Mouse (Mus musculus) cortical plate, adult 2 months (tissue): ENCODE results near the gene Tmem108. TPM values are rescaled to one million over a fixed set of nuclear protein-coding genes. Genes with fewer than 3 reads are reported as not detected.

Experiments used
- H3K27ac ChIP-seq: fragments of 200-500 bp; 2 replicates; pipeline ENCODE4 v1.5.1; 2012; ENCODE audit warnings: low read length, control low read depth, inconsistent platforms; ENCODE audit not compliant: insufficient read depth
- H3K4me1 ChIP-seq: fragments of 200-500 bp; 2 replicates; pipeline ENCODE4 v1.6.1; 2011; ENCODE audit warnings: low read length; ENCODE audit not compliant: control insufficient read depth, insufficient read depth
- H3K4me3 ChIP-seq: fragments of 200-500 bp; 2 replicates; pipeline ENCODE4 v1.5.1; 2011; ENCODE audit warnings: mild to moderate bottlenecking, low read length, control low read depth; ENCODE audit not compliant: insufficient read depth
- CTCF ChIP-seq: fragments of 200-500 bp; IDR thresholded peaks from 2 replicates; pipeline ENCODE4 v1.5.1; 2011; ENCODE audit warnings: mild to moderate bottlenecking, control low read depth, low read length; ENCODE audit not compliant: insufficient read depth; ENCODE audit errors: extremely low read depth
- POLR2A ChIP-seq: fragments of 200-500 bp; IDR thresholded peaks from 2 replicates; pipeline ENCODE4 v1.6.1; 2011; ENCODE audit warnings: mild to moderate bottlenecking, low read length, control low read depth; ENCODE audit not compliant: insufficient read depth; ENCODE audit errors: extremely low read depth
- polyA plus RNA-seq: library from polyadenylated mRNA; depleted of rRNA; stranded (reverse); fragments of >200 nt; gene quantifications from 2 replicates; pipeline ENCODE4 v1.2.3, GENCODE M21; 2012

Gene Tmem108
- polyA plus RNA-seq, 1 experiment, result 21.4 TPM

GRCm38 (mm10) chr9:103465711-103466220, 295.9 kb downstream of the Tmem108 start:
- no peak overlapping the region for H3K4me3 ChIP-seq
- no peak overlapping the region; the same call in 1 of the 2 replicates for H3K27ac ChIP-seq
- no peak for TF ChIP-seq CTCF
- TF ChIP-seq POLR2A, result no peak
- H3K4me1 ChIP-seq, result no peaks in the 10 kb centered on the region

DNA sequence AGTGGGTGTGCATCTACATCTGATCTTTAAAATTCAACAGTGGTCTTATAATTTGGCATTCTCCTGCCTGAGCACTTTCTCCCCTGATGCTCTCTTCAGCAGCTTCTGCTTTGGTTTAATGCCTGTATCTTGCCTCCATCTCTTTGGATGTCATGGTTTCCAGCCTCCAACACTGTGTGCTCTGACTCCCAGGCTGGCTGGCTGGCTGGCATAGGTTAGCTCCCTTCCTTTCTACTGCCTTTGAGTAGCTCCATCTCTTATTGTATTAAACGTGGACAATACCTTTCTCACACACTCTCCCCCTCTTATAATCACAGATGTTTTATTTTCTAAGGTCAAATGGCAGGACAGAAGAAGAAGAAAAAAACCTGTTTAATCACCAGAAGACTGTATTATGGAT, 296.3 kb downstream of the Tmem108 start:
- Histone ChIP-seq H3K4me1 (no peaks in the 10 kb centered on the region), H3K27ac (no peak overlapping the region), H3K4me3 (no peak overlapping the region)
- TF ChIP-seq POLR2A, result no peak
- TF ChIP-seq CTCF, result no peak

GRCm38 (mm10) chr9:103463833-103464232, 297.8 kb downstream of the Tmem108 start:
- no peak overlapping the region for H3K27ac ChIP-seq
- H3K4me3 ChIP-seq, result no peak overlapping the region
- H3K4me1 ChIP-seq, result no peaks in the 10 kb centered on the region
- TF ChIP-seq CTCF (no peak), POLR2A (no peak)

- TF ChIP-seq POLR2A (no peak), CTCF (no peak)
- H3K27ac ChIP-seq, result no peak overlapping the region
- no peaks in the 10 kb centered on the region for H3K4me1 ChIP-seq
- H3K4me3 ChIP-seq, result no peak overlapping the region
Observed at GRCm38 (mm10) chr9:103459839-103460238, 301.8 kb downstream of the Tmem108 start.

- TF ChIP-seq POLR2A, result no peak
- no peak for TF ChIP-seq CTCF
- Histone ChIP-seq H3K4me3 (no peak overlapping the region), H3K4me1 (no peaks in the 10 kb centered on the region), H3K27ac (no peak overlapping the region)
Observed at GRCm38 (mm10) chr9:103459307-103459706, 302.3 kb downstream of the Tmem108 start.

DNA sequence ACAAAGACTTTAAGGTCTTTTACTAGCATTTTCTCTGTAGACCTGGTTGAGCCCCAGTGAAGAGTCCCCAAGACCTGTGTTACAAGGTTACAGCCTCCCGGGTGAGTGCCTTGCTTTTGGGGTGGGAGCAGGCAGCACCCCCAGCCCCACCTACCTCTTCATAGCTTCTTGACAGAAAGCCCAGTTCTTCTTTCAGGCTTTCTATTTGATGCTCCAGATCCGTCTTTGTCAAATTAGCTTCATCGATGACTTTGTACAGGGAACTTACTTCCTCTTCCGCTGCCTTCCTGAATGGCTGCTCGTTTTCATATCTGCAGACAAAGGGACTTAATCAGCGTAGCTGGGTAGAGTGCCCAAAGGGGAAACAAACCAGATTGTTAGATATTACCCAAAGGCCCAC, 312.0 kb downstream of the Tmem108 start:
- no peak for TF ChIP-seq POLR2A
- no peak for TF ChIP-seq CTCF
- no peaks in the 10 kb centered on the region for H3K4me1 ChIP-seq
- no peak overlapping the region for H3K27ac ChIP-seq
- no peak overlapping the region for H3K4me3 ChIP-seq

- H3K4me1 ChIP-seq, result no peaks in the 10 kb centered on the region
- no peak overlapping the region for H3K4me3 ChIP-seq
- H3K27ac ChIP-seq, result no peak overlapping the region
- TF ChIP-seq CTCF (no peak), POLR2A (no peak)
Observed at GRCm38 (mm10) chr9:103449092-103449491, 312.5 kb downstream of the Tmem108 start.

DNA sequence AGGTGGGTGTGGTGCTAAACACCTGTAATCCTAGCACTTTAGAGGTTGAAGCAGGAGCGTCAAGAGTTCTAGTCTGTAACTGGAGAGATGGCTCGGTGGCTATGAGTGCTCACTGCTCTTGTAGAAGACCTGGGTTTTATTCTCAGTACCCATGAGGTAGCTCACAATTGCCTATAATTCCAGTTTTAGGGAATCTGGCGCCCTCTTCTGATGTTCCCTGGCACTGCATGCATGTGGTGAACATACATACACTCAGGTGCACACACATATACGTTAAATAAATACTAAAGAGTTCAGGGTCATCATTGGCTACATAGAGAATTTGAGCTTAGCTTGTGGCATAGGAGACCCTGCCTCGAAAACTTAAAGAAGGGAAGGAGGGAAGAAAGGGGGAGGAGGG, 317.0 kb downstream of the Tmem108 start:
- H3K27ac ChIP-seq, result no peak overlapping the region
- TF ChIP-seq POLR2A (no peak), CTCF (no peak)
- H3K4me1 ChIP-seq, result peaks cover 2% of the 10 kb centered on the region
- H3K4me3 ChIP-seq, result no peak overlapping the region

- H3K27ac ChIP-seq, result no peak overlapping the region
Observed at GRCm38 (mm10) chr9:103443824-103444185, 317.8 kb downstream of the Tmem108 start.

GRCm38 (mm10) chr9:103443121-103443823, 318.4 kb downstream of the Tmem108 start:
- TF ChIP-seq CTCF (no peak), POLR2A (no peak)
- Histone ChIP-seq H3K4me3 (no peak overlapping the region), H3K4me1 (peaks cover 2% of the 10 kb centered on the region), H3K27ac (no peak overlapping the region)

More at GRCm38 (mm10) chr9:103443824-103444185, 317.8 kb downstream of the Tmem108 start:
- no peak for TF ChIP-seq POLR2A
- TF ChIP-seq CTCF, result no peak
- Histone ChIP-seq H3K4me3 (no peak overlapping the region), H3K4me1 (peaks cover 2% of the 10 kb centered on the region)
